Mouse (Mus musculus) B cell, adult 2 months (primary cell): ENCODE results near the gene Plekha8.
A peak's percentile ranks its signal among the peaks of the same experiment; 100 is the strongest.

Source experiments
- DNase-seq, 2 experiments: peaks; one replicate each; pipeline ENCODE4 v3.0.0; 2022

Gene Plekha8

DNA sequence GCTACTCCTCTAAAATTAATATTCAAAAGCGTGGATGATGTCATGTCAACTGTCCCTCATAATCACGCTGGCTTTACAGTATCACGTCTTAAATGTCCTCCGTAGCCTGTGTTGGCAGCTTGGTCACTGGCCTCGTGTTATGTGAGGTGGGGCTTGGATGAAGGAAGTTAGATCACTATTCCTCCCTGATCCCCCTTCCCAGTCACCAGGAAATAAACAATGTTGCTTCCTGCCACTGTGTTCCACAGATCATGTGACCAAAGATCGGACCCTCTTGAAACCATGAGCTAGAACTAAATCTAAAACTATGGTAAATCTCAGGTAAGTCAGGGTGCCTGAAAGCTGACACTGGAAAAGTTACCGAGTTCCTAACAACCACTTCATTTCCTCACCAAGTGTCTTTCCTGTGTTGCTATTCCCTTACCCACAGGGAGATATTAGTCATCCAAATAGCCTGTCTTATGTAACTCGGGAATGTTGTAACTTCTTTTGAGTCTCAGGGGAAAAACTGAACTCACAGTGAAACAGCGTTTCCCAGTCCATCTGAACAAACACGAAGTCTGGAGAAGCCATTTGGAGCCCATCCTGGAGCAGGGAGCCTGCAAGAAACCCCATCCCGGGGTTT, 60.7 kb downstream of the Plekha8 start:
- DNase-seq, result no peak

GRCm38 (mm10) chr6:54657861-54658260, 63.0 kb downstream of the Plekha8 start:
- DNase-seq, result no peak

GRCm38 (mm10) chr6:54669868-54670267, 75.0 kb downstream of the Plekha8 start:
- no peak for DNase-seq

- no peak for DNase-seq
These were observed 78.0 kb downstream of the Plekha8 start for GRCm38 (mm10) chr6:54672901-54673300.

- no peak for DNase-seq
These were observed 84.8 kb downstream of the Plekha8 start for GRCm38 (mm10) chr6:54679686-54680085.

GRCm38 (mm10) chr6:54680891-54681745, 86.2 kb downstream of the Plekha8 start, which contains the start of gene Mturn:
TSS of gene Mturn (plus strand) at chr6:54681624.
- peak; percentile 100 for DNase-seq

- no peak for DNase-seq
These were observed 87.0 kb downstream of the Plekha8 start for GRCm38 (mm10) chr6:54681746-54682428.

- DNase-seq, result no peak
These were observed 89.2 kb downstream of the Plekha8 start for GRCm38 (mm10) chr6:54684085-54684484.

GRCm38 (mm10) chr6:54685103-54685502, 90.2 kb downstream of the Plekha8 start:
- DNase-seq, result no peak

GRCm38 (mm10) chr6:54685716-54686395, 90.9 kb downstream of the Plekha8 start:
- peak; percentile 21 to 25 for DNase-seq

- no peak for DNase-seq
These were observed 92.2 kb downstream of the Plekha8 start for GRCm38 (mm10) chr6:54686946-54687737.

DNA sequence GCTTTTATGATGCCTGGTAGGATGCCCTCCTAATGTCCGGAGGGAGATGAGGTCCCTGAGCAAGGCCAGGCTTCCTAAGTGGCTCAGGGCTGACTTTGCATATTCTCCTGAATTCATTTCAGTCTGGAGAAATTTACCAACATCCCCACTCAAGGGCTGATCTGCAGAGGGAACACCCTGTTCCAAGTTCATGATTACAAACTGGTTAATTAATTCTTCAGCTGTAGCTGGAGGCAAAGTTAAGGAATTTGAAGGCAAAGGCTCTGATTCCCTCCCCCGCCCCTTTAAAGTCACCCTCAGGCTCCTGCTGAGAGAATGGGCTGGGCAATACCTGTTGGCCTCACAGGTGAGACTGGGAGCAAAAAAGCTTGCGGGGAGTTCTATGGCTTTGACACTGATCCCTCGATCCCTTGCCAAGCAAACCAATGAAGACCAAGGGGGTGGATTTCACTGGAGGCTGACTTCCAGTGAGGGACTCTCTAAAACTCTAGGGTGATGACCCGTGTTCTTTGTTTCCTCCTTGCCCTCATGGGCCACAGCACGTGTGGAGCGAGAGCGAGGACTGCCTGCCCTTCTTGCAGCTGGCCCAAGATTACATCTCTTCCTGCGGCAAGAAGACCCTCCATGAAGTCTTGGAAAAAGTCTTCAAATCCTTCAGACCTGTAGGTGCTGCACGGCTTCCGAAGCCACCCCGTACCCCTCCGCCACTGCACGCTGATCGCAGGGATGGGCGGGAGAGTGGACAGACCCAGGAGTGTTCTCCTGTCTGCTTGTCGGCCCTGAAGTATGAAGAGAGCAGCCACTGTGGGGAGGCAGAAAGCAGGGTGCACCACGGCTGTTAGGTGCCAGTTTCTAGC, 93.8 kb downstream of the Plekha8 start:
- DNase-seq, result no peak

DNA sequence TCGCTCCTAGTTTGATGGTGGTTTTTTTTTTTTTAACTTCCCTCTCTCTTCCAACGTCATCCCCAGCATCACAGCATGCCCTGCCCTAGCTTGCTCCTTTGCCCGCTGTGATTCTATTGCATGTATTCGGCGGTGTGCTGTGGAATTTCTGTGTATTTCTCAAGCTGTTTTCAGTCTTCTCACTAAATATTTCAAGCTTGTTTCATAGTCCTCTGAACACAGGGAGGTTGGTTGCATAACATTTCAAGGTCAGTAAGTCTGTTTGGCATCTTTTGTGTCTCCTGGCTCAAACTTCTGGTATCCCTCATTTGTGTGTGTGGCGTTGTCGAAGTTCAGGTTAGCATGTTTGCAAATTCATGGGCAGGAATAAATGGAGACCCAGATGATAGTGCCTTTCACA, 94.8 kb downstream of the Plekha8 start:
- no peak for DNase-seq

- DNase-seq, result no peak
These were observed 95.9 kb downstream of the Plekha8 start for GRCm38 (mm10) chr6:54690838-54691237.

DNA sequence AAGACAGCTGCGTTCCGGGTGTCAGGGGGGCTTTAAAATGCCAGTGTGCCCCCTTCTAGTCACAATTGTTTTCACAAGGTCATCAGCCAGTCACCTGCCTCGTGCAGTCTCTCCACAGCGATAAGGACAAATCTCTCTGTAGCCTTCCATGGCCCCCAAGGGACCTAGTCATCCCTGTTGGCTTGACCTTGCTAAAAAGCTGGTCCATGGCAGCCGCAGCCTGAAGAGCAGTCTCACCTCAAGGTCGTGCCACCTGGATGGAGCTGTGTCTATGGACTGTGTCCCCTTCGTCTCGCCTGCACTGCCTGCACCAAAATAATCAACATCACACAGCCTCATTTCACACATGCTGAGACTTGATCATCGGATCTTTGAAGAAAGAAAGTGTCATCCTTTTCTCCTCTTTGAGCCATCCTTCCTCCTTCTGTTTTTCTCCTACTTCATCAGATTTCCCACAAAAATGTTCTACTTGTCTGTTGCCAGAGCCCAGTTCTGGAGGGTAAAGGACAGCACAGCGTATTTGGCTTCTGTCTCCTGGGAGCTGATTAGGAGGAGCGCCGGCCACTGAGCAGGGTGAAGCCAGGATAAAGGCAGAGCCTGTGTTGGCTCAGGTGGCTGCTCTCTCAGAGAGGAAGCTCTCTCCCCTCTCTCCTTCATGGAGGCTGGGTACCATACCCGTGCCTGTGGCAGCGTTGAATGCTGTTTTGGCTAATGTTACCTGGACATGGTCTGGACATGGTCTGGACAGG, 96.6 kb downstream of the Plekha8 start:
- no peak for DNase-seq

DNA sequence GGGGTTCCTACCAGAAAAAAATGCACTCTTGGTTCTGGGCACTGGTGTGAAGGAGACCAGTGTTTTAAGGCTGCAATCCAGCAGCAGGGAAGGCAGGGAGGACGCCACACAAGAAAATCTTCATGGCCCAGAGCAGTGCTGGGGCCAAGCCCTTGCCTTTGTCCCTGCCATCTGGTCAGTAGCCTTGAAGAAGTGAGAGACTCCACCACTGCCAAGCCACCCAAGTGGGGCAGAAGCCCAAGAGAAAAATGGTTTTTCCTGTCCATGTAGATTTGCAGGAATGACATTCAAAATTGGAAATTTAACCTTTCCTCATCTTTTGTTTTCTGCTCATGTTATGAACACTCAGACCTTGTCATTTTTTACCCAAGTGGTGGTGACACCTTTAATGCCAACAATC, 97.3 kb downstream of the Plekha8 start:
- DNase-seq, result no peak

GRCm38 (mm10) chr6:54693286-54693685, 98.4 kb downstream of the Plekha8 start:
- DNase-seq, result no peak
